Mouse (Mus musculus) large intestine, adult 2 months (tissue): Measurements from ENCODE around the gene Hic2. TPM values are rescaled to one million over a fixed set of nuclear protein-coding genes. Genes with fewer than 3 reads are reported as not detected.

ENCODE experiments used
- DNase-seq: peaks from one replicate; pipeline ENCODE4 v3.0.0-alpha.2; 2012; ENCODE audit warnings: low read depth, low spot score
- WGBS: fragments of 180-500 bp; shearing (Covaris S2); methylation state at CpG from one replicate; pipeline ENCODE4 v1.1.7; 2018; 5-methylcytosine and 5-hydroxymethylcytosine counted together
- polyA plus RNA-seq: library from polyadenylated mRNA; depleted of rRNA; stranded (reverse); fragments of >200 nt; gene quantifications from 2 replicates; pipeline ENCODE4 v1.2.3, GENCODE M21; 2012

Gene Hic2
- polyA plus RNA-seq, 1 experiment: 1.5 TPM

- no peak for DNase-seq
- 94% methylated on average over 5 of the region's 5 CpGs for WGBS
Measured at GRCm38 (mm10) chr16:17269872-17270271, 36.5 kb downstream of the Hic2 start.

GRCm38 (mm10) chr16:17271124-17271523 is 37.8 kb downstream of the Hic2 start:
- DNase-seq: no peak
- 65% methylated on average over 4 of the region's 4 CpGs for WGBS

GRCm38 (mm10) chr16:17271856-17272255 is 38.5 kb downstream of the Hic2 start:
- no peak for DNase-seq
- WGBS: 80% methylated on average over 6 of the region's 6 CpGs

- no peak for DNase-seq
- 55% methylated on average over 7 of the region's 7 CpGs for WGBS
Measured at GRCm38 (mm10) chr16:17275721-17276120, 42.3 kb downstream of the Hic2 start, which contains the start of gene Tmem191c. TSS of gene Tmem191c (plus strand) at chr16:17276077.

- DNase-seq: peak; percentile 81
- WGBS: 1% methylated on average over 62 of the region's 62 CpGs
Measured at GRCm38 (mm10) chr16:17276164-17277151, 43.1 kb downstream of the Hic2 start.

DNA sequence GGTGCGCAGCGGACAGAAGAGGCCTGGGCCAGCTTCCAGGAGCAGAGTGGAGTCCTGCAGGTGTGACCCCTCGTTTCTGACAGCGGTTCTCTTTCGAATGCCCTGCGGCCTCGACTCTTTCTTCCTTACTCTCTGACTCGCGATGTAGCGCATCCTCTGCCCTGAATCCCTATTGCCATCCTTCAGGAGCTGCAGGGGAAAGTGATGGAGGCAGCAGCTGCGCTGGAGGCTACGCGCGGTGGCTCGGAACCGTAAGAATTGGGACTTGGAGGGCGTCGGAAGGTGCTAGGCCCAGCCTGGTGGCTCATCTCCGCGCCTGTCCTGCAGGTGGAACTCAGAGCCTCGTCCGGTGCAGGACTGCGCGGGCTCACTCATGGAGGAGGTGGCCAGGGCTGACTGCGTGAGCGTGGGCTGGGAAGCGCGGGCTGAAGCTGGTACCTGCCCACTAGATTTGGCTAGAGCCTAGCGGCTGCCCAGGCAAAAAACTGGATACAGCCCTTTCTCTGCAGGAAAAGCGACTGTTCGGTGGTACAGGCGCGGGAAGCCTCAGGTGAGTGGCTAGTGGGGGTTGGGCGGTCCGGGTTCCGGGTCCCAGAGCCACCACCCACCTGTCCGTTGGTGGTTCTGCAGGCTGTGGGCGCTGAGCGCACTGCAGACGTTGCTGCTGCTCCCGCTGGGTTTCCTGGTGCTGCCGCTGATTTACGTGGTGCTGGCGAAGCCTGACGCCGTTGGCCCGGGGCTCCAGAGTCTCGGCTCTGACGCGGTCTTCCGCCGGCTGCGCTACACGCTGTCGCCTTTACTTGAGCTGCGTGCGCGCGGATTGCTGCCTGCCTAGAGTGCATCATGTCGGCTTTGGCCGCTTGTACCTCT is 44.2 kb downstream of the Hic2 start:
- no peak for DNase-seq
- 29% methylated on average over 61 of the region's 61 CpGs for WGBS

DNA sequence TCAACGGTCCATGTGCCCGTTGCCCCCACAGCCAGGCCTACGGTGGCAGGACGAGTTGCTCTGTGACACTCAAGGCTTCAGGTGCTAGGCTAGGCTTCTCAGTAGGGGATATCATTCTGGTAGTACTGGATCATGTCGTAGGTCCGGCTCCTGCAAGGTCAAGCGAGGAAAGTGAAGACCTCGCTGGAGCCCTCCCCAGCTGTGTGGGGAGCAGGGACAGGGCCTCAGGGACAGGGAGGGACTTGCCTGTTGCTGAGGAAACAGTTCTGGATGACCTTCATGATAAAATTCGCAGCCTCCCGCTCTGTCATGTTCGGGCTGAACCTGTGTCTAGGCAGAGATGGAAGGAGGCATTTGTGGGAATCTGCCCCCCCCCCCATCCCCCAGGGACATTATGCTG is 47.1 kb downstream of the Hic2 start:
- no peak for DNase-seq
- WGBS: 92% methylated on average over 11 of the region's 11 CpGs

DNA sequence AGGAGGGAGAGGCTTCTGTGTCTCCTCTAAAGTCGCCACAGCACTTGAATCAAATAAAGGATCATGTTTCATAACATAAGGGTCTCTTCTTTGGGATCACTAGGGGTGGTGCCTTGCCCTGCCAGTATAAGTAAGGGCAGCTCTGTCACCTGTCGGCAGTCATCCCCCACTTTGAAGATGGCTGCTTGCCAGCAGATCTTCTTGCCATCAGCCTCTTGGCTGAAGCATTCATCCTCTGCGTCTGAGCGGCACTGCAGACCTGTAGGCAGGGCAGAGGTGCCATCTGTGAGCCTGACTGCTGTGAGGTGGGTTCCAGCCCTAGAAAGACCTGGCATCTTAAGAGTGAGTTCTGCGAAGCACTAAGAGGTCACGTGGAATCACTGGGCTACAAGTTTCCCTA is 49.8 kb downstream of the Hic2 start:
- DNase-seq: no peak
- WGBS: 66% methylated on average over 6 of the region's 6 CpGs

- WGBS: 95% methylated on average over 2 of the region's 2 CpGs
- no peak for DNase-seq
Measured at GRCm38 (mm10) chr16:17287103-17287502, 53.7 kb downstream of the Hic2 start.

DNA sequence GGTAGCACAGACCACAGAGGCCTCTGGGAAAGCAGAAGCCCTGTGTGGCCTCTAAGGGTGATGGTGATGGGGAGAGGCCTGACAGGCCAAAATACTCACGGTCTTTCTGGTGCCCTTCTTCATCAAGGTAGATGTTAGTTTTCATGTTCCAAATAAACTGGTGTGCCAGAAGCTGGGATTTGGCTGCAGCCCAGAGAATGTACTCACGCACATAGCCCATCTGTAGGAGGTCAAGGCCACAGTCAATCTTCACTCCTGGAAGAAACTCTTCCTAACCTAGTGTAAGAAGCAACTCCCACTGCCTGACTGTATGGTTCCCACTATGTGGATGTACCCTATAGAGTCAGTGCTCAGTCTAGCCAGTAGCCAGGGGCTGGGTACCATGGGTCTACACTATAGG is 57.6 kb downstream of the Hic2 start:
- no peak for DNase-seq
- 95% methylated on average over 2 of the region's 2 CpGs for WGBS

- WGBS: 3% methylated on average over 2 of the region's 2 CpGs
- peak; percentile 38 for DNase-seq
Measured at GRCm38 (mm10) chr16:17292751-17293150, 59.4 kb downstream of the Hic2 start.

GRCm38 (mm10) chr16:17300818-17301217 is 67.4 kb downstream of the Hic2 start:
- DNase-seq: no peak
- WGBS: 91% methylated on average over 3 of the region's 3 CpGs

DNA sequence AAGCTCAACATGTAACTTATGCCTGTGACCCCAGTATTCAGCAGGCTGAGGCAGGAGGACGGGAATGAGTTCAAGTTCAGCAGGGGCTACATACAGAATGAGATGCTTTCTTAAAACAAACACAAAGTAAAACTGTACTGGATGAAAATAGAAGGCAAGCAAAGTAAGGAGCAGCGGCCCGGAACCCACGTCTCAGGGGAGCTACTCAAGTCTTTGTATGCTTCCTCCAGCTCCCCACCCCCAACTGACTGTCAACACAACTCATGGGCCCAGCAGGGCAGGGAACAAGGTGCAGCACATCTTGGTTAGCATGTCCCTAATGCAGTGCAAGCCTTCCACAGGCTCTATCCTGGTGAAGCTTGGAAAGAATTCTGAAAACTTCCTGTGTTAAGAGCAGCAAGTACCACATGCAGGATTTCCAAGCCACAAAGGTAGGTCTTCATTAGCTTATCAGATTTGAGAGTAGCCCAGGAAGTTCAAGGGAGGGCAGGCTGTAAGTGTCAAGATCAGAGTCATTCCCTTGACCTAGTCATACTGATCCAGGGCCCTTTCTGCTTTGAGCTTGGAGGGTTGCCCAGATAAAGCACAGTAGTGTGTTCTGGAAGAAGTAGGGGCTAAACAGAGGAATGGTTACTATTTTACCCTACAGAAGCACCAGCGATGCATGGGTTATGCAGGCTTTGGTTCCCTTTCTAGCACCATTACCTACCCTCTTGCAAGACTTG is 70.3 kb downstream of the Hic2 start:
- WGBS: 93% methylated on average over 5 of the region's 5 CpGs
- no peak for DNase-seq

DNA sequence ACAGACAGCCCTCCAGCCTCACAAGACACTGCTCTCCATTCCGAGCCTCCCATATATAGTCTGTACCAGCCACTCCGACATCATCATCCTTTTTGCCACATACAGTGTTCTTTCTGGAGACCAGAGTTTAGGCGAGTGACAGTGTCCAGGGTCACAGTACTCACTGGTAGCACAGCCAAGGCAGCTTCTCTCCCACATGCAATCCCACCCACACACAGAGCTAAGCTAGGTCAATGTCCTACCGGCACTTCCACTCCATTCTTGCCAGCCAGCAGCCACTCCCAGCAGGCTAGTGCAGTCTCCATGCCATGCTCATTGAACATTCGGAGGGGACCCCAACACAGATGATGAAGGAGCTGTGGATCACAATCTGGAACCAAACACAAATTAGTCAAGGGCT is 74.1 kb downstream of the Hic2 start:
- no peak for DNase-seq
- WGBS: 93% methylated on average over 5 of the region's 5 CpGs

DNA sequence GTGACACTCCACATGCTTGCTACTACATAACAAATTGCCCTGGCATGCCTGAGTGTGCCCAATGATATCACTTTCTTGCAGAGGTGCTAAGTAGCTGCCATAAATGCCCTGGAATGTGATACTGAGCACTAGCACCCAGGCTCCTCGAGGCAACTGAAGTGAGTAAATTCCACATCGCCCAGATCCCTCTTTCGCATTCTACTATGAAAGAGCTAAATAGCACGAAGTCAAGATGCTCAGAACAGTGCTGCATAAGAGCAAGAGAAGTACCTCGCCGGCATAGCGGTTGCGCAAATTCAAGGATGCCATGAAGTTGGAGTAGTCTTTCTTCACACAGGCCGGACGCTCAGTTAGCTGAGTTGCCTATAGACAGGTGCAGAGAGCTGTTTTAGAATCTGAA is 75.7 kb downstream of the Hic2 start:
- DNase-seq: no peak
- WGBS: 86% methylated on average over 10 of the region's 10 CpGs

DNA sequence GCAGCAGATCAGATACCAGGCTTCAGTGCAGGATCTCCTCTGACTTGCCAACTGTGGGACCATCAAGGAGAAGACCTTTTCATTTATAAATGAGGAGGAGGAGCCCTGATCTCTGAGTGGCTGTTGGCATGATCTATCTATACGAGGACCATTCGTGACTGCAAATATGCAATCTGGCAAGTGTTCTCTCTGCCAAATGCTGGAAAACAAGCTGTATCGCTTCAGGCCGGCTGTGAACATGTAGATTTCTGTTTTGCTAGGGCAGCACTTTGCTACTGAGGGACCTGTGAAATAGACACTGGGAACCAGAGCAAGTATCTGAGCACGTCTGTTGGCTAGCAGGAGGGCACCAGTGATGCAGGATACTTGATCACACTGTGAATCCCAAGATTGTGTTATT is 79.2 kb downstream of the Hic2 start:
- no peak for DNase-seq
- WGBS: 97% methylated on average over 5 of the region's 5 CpGs
